Mouse (Mus musculus) left cerebral cortex, postnatal 4 days (tissue): Measurements from ENCODE around the gene Tspoap1. TPM values are rescaled to one million over a fixed set of nuclear protein-coding genes. Genes with fewer than 3 reads are reported as not detected.

Experiments
- DNase-seq: peaks from one replicate; pipeline ENCODE4 v3.0.0-alpha.2; 2022
- intact Hi-C: fragments of 180-260 bp; cut with DNase I; formaldehyde crosslinking; loops from one replicate; pipeline ENCODE4 v1.15.1; 2025
- total RNA-seq, 2 experiments: library from RNA; stranded (reverse); gene quantifications; 2 replicates each; pipeline ENCODE4 v1.2.3; 2021

Tspoap1 gene
- total RNA-seq, 2 experiments from 2014 or later: 180 to 186 TPM

- intact Hi-C loops: no loop called here
- DNase-seq: no peak
Observed at GRCm38 (mm10) chr11:87758161-87758911, 2.0 kb upstream of the Tspoap1 start.

GRCm38 (mm10) chr11:87758957-87759608, 1.3 kb upstream of the Tspoap1 start:
- intact Hi-C loops: no loop called here
- DNase-seq: no peak

- DNase-seq: peak; percentile 45
- intact Hi-C loops: no loop called here
Observed at GRCm38 (mm10) chr11:87759609-87760005, 734 bp upstream of the Tspoap1 start.

GRCm38 (mm10) chr11:87761181-87761721, 910 bp downstream of the Tspoap1 start:
- DNase-seq: no peak
- intact Hi-C loops: no loop called here

- intact Hi-C loops: no loop called here
- DNase-seq: no peak
Observed at GRCm38 (mm10) chr11:87761806-87762701, 1.7 kb downstream of the Tspoap1 start.

- intact Hi-C loops: no loop called here
- DNase-seq: no peak
Observed at GRCm38 (mm10) chr11:87762702-87763385, 2.5 kb downstream of the Tspoap1 start.

- peak; percentile 71 for DNase-seq
- intact Hi-C loops: no loop called here
Observed at GRCm38 (mm10) chr11:87763511-87763987, 3.2 kb downstream of the Tspoap1 start.

GRCm38 (mm10) chr11:87763988-87764876, 3.9 kb downstream of the Tspoap1 start:
- DNase-seq: peak; percentile 55
- intact Hi-C loops: no loop called here

GRCm38 (mm10) chr11:87768745-87769144, 8.4 kb downstream of the Tspoap1 start:
- intact Hi-C loops: no loop called here
- DNase-seq: no peak

- DNase-seq: peak; percentile 70
- intact Hi-C loops: no loop called here
Observed at GRCm38 (mm10) chr11:87770989-87771388, 10.6 kb downstream of the Tspoap1 start.

- no peak for DNase-seq
- intact Hi-C loops: no loop called here
Observed at GRCm38 (mm10) chr11:87772354-87772753, 12.0 kb downstream of the Tspoap1 start.

- intact Hi-C loops: no loop called here
- DNase-seq: peak; percentile 75
Observed at GRCm38 (mm10) chr11:87778100-87778765, 17.9 kb downstream of the Tspoap1 start.

- intact Hi-C loops: no loop called here
- DNase-seq: no peak
Observed at GRCm38 (mm10) chr11:87778915-87779314, 18.6 kb downstream of the Tspoap1 start.

GRCm38 (mm10) chr11:87779392-87779791, 19.1 kb downstream of the Tspoap1 start:
- intact Hi-C loops: no loop called here
- DNase-seq: no peak

GRCm38 (mm10) chr11:87780130-87780529, 19.8 kb downstream of the Tspoap1 start:
- intact Hi-C loops: no loop called here
- no peak for DNase-seq

- intact Hi-C loops: no loop called here
- DNase-seq: no peak
Observed at GRCm38 (mm10) chr11:87790088-87790487, 29.7 kb downstream of the Tspoap1 start.

GRCm38 (mm10) chr11:87793460-87793859, 33.1 kb downstream of the Tspoap1 start, which contains the start of gene Mpo:
TSS of gene Mpo (plus strand) at chr11:87793581.
- intact Hi-C loops: no loop called here
- DNase-seq: no peak

- intact Hi-C loops: no loop called here
Observed at GRCm38 (mm10) chr11:87801711-87802275, 41.5 kb downstream of the Tspoap1 start.

More at GRCm38 (mm10) chr11:87801711-87802275, 41.5 kb downstream of the Tspoap1 start:
- DNase-seq: no peak
